Mouse (Mus musculus): ENCODE results near the gene Kcnk10.

The Kcnk10 gene

GRCm38 (mm10) chr12:98571896-98572680, 6.0 kb downstream of the Kcnk10 start:
- no peak for DNase-seq

GRCm38 (mm10) chr12:98569380-98569779, 8.7 kb downstream of the Kcnk10 start:
- no peak for DNase-seq

- DNase-seq, result no peak
These were observed 10.2 kb downstream of the Kcnk10 start for GRCm38 (mm10) chr12:98567877-98568276.

GRCm38 (mm10) chr12:98564383-98564782, 13.7 kb downstream of the Kcnk10 start:
- no peak for DNase-seq

- no peak for DNase-seq
These were observed 14.8 kb downstream of the Kcnk10 start for GRCm38 (mm10) chr12:98563261-98563660.

GRCm38 (mm10) chr12:98562341-98562977, 15.7 kb downstream of the Kcnk10 start:
- DNase-seq, result no peak

- no peak for DNase-seq
These were observed 18.1 kb downstream of the Kcnk10 start for GRCm38 (mm10) chr12:98560038-98560437.

- no peak for DNase-seq
These were observed 21.0 kb downstream of the Kcnk10 start for GRCm38 (mm10) chr12:98557013-98557677.

GRCm38 (mm10) chr12:98549981-98550380, 28.1 kb downstream of the Kcnk10 start:
- DNase-seq, result no peak

GRCm38 (mm10) chr12:98548141-98548540, 30.0 kb downstream of the Kcnk10 start:
- no peak for DNase-seq

- no peak for DNase-seq
These were observed 32.2 kb downstream of the Kcnk10 start for GRCm38 (mm10) chr12:98545875-98546274.

- no peak for DNase-seq
These were observed 32.9 kb downstream of the Kcnk10 start for GRCm38 (mm10) chr12:98545251-98545560.

GRCm38 (mm10) chr12:98544545-98545250, 33.4 kb downstream of the Kcnk10 start:
- DNase-seq, result no peak

GRCm38 (mm10) chr12:98536760-98537159, 41.4 kb downstream of the Kcnk10 start:
- DNase-seq, result no peak

GRCm38 (mm10) chr12:98536036-98536435, 42.1 kb downstream of the Kcnk10 start:
- DNase-seq, result no peak

- DNase-seq, result no peak
These were observed 42.6 kb downstream of the Kcnk10 start for GRCm38 (mm10) chr12:98535494-98535901.

- DNase-seq, result no peak
These were observed 49.5 kb downstream of the Kcnk10 start for GRCm38 (mm10) chr12:98528635-98529034.

- no peak for DNase-seq
These were observed 52.7 kb downstream of the Kcnk10 start for GRCm38 (mm10) chr12:98525361-98525760.

- DNase-seq, result no peak
These were observed 53.5 kb downstream of the Kcnk10 start for GRCm38 (mm10) chr12:98524331-98525311.

GRCm38 (mm10) chr12:98521311-98521710, 56.8 kb downstream of the Kcnk10 start:
- DNase-seq, result no peak

- DNase-seq, result no peak
These were observed 57.6 kb downstream of the Kcnk10 start for GRCm38 (mm10) chr12:98520568-98520931.

Data from kidney, postnatal 36 days (tissue).